Mouse (Mus musculus): ENCODE results near the gene Cbll1. TPM values are rescaled to one million over a fixed set of nuclear protein-coding genes. Genes with fewer than 3 reads are reported as not detected.
"Not testable (repeated sequence)": the region's sequence is repeated elsewhere in the genome, so short reads cannot be mapped to it uniquely, and the experiment has no call there.

Gene Cbll1
- polyA plus RNA-seq, 1 experiment from 2014 or later: 23.4 TPM

DNA sequence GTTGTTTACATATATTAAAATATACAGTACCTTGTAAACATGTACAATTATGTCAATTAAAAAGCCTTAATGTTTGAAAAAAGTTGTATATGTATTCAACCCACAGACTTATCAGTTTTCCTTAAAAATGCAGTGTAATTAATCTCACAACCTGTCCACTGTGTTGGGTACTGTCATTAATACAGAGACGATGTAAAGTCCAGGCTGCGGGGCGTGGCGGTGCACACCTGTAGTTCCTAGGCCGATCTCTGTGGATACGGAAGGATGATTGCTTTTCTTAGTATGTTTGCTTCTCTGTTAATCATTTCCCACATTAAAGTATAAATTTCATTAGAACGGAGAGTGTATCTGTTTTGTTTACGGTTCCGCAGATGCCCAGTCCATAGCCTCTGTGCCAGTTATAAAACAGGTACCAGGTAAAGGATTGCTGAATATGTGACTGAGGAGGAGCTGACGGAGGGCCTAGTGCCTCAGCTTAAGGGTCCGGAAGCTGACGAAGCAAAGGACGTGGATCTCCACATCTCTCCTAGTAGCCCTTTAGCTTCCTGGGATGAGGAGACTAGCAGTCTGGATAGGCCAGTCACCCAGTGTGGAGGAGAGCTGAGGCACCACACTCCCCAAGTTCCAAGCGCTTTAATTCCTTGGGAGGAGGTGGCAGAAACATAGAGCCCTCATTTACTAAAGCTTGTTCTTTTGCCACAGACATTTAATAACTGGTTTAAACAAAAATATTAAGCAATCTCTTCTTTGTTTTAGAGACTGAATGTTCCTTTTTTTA is 13.4 kb upstream of the Cbll1 start:
- H3K79me2 ChIP-seq (ENCODE audit: inconsistent target): no peaks in the 10 kb centered on the region
- no peak overlapping the region for H3K27ac ChIP-seq
- no peaks in the 10 kb centered on the region for H3K36me3 ChIP-seq (ENCODE audit: inconsistent target)
- WGBS (ENCODE audit: missing documents): 95% methylated on average over 14 of the region's 14 CpGs
- H3K4me3 ChIP-seq (ENCODE audit: inconsistent target): no peak overlapping the region

DNA sequence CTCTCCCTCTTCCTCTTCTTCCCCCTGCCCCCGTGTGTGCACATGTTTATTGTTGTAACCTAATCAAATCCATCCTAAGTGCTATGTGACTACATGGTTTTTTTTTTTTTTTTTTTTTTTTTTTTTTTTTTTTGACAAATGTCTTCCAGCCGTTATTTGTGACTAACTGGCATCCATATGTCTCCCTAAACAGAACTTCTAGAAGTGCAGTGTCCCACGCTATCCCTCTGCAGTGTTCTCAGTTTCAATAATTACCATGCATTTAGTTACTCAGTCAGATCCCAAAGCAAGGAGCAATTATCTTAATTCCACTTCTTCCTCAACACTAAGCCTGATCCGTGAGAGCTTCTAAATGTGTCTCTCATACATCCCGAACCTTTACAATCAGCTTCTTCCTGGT is 11.8 kb upstream of the Cbll1 start:
- H3K79me2 ChIP-seq (ENCODE audit: inconsistent target): no peaks in the 10 kb centered on the region
- WGBS (ENCODE audit: missing documents): 97% methylated on average over 3 of the region's 5 CpGs
- H3K27ac ChIP-seq: no peak overlapping the region
- H3K36me3 ChIP-seq (ENCODE audit: inconsistent target): no peaks in the 10 kb centered on the region
- no peak overlapping the region for H3K4me3 ChIP-seq (ENCODE audit: inconsistent target)

DNA sequence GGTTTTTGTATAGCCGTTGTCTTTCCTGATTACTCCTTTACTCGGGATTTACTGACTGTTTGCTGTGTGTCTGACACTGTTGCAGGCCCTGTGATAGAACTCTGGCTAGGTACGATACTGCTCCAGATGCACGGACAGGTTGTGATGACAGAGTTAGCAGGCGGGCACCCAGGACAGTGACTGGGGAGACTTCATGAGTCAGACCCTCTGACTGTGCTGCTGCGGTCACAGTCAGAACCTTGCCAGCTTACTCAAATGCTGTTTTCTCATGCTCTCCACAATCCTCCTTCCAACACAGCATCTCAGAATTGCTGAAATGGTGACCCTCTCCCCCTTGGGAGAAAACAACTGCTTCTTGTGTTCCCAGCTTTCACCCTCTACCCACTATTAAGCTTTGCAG is 9.1 kb upstream of the Cbll1 start:
- no peaks in the 10 kb centered on the region for H3K79me2 ChIP-seq (ENCODE audit: inconsistent target)
- no peak overlapping the region for H3K4me3 ChIP-seq (ENCODE audit: inconsistent target)
- 94% methylated on average over 6 of the region's 6 CpGs for WGBS (ENCODE audit: missing documents)
- H3K36me3 ChIP-seq (ENCODE audit: inconsistent target): no peaks in the 10 kb centered on the region
- no peak overlapping the region for H3K27ac ChIP-seq

DNA sequence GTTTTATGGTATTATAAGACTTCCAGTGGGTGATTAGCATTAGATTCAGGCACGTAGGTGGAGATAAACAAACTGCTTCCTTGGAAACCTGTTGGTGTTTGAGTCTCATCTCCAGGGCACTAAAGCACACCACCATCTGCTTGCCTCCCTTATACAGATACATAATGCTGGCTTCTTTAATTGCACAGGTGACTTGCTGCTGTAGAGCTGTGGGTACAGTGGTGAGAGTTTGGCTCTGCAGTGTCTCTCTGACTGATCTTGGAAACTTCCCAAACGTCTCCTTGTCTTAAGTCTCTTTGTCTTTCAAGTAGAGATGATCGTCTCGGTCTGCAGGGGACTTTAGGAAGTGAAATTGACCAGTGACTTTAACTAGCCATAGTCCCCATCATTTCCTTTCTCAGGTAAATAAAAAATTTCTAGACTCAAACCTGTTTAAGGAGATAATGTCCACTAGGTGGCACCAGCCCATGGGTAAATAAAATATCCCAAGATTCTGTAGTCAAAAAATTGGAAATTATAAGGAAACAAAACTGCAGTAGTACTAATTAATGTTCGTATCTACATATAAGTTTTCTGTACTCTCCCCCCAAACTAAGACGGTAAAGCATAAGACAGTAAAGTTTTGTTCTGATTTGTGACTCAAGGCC is 8.4 kb upstream of the Cbll1 start:
- H3K79me2 ChIP-seq (ENCODE audit: inconsistent target): no peaks in the 10 kb centered on the region
- no peaks in the 10 kb centered on the region for H3K36me3 ChIP-seq (ENCODE audit: inconsistent target)
- 36% methylated on average over 6 of the region's 6 CpGs for WGBS (ENCODE audit: missing documents)
- no peak overlapping the region for H3K4me3 ChIP-seq (ENCODE audit: inconsistent target)
- H3K27ac ChIP-seq: no peak overlapping the region

DNA sequence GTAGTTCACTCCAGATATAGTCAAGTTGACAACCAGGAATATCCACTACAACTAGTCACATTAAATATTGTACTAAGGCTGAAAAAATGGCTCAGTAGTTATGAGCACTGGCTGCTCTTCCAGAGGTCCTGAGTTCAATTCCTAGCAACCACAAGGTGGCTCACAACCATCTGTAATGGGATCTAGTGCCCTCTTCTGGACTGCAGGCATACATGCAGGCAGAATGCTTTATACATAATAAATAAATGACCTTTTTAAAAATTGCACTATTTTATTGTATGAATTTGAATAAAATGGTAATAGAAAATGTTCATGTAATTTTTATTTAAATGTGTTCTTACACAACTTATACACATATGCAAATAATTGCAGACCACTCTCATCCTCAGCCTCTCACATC is 3.8 kb upstream of the Cbll1 start:
- H3K79me2 ChIP-seq (ENCODE audit: inconsistent target): peaks cover 11% of the 10 kb centered on the region
- H3K36me3 ChIP-seq (ENCODE audit: inconsistent target): no peaks in the 10 kb centered on the region
- no peak overlapping the region for H3K27ac ChIP-seq
- no peak overlapping the region for H3K4me3 ChIP-seq (ENCODE audit: inconsistent target)

DNA sequence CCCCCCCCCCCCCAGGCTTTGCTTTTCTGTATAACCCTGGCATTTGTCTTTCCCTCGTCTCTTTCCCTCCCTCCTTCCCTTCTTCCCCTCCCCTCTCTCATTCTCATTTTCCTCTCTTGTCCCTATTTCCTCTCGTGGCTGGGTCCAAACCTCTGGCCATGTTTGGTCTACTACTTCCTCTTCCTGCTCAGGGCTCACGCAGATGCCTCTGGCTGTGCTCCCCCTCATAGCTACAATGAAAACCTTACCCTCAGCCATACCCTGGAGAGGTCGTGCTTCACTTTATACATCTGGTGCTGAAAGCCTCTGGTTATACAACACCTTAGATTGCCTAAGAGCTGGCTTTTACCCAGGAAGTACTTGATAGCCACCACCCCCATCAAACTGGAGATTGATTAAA is 1.9 kb upstream of the Cbll1 start:
- Histone ChIP-seq H3K4me3 (ENCODE audit: inconsistent target) (no peak overlapping the region), H3K36me3 (ENCODE audit: inconsistent target) (no peaks in the 10 kb centered on the region), H3K27ac (no peak overlapping the region), H3K79me2 (ENCODE audit: inconsistent target) (peaks cover 31% of the 10 kb centered on the region)
- 13% methylated on average over 4 of the region's 4 CpGs for WGBS (ENCODE audit: missing documents)

DNA sequence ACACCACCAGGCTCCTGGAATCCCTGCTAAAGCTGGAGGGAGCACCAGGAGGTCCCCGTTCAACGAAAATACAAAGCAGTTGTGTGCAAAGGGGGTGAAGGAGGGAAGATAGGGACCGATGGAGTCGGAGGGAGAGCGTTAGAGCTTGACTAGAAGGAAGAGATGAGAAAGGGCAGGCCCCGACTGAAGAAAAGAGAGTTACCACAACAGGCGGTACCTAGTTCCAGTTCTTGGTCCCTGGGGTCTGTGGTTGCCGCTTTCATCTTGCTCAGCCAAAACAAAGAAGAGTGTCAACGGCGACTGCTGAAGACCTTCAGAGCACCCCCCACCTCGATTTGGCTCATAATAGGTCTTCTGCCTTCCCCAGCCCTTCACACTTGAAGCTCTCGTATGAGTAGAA is 780 bp upstream of the Cbll1 start:
- H3K4me3 ChIP-seq (ENCODE audit: inconsistent target): peak overlapping the region; percentile 93
- peaks cover 42% of the 10 kb centered on the region for H3K79me2 ChIP-seq (ENCODE audit: inconsistent target)
- peak overlapping the region; percentile 80 for H3K27ac ChIP-seq
- H3K36me3 ChIP-seq (ENCODE audit: inconsistent target): no peaks in the 10 kb centered on the region
- 16% methylated on average over 12 of the region's 12 CpGs for WGBS (ENCODE audit: missing documents)

DNA sequence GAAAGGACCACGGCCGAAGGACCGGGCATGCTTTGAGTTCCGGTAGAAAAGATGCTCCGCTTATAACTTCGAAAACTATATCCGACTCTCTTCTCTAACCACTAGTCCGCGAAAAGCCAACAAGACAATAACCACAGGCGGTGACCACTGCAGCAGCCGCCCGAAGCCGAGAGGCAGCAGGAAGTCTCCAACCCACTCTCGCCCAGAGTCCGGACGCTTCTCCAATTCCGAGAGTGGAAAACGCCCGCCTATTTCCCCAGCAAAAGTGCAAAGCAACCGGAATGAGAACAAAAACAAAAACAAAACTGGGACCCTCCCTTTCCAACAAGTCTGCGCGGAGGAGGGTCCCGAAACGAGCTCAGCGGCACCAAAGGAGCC is 491 bp downstream of the Cbll1 start:
- 0% methylated on average over 25 of the region's 25 CpGs for WGBS (ENCODE audit: missing documents)
- Histone ChIP-seq H3K27ac (peak overlapping the region; percentile 80), H3K36me3 (ENCODE audit: inconsistent target) (peaks cover 7% of the 10 kb centered on the region), H3K4me3 (ENCODE audit: inconsistent target) (peak overlapping the region; percentile 93), H3K79me2 (ENCODE audit: inconsistent target) (peaks cover 54% of the 10 kb centered on the region)

DNA sequence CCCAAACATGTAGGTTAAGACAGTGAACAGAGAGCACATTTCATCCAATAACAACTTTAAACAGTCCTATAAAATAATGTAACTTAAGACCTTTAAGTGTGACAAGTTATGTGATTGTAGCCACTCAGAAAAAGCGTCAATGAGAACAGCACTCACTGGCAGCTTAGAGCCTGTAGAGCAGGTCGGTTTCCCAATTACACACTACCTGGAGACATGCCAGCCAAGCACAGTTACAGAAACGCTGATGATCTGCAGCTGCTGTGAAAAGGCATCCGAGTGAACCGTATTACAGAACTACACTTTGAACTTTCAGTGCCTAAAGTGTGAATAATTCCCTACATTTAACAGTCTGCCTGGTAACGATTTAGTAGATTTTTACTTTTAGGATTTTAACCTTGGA is 13.0 kb downstream of the Cbll1 start:
- Histone ChIP-seq H3K36me3 (ENCODE audit: inconsistent target) (peaks cover 42% of the 10 kb centered on the region), H3K4me3 (ENCODE audit: inconsistent target) (no peak overlapping the region), H3K27ac (no peak overlapping the region), H3K79me2 (ENCODE audit: inconsistent target) (no peaks in the 10 kb centered on the region)
- 94% methylated on average over 6 of the region's 6 CpGs for WGBS (ENCODE audit: missing documents)

DNA sequence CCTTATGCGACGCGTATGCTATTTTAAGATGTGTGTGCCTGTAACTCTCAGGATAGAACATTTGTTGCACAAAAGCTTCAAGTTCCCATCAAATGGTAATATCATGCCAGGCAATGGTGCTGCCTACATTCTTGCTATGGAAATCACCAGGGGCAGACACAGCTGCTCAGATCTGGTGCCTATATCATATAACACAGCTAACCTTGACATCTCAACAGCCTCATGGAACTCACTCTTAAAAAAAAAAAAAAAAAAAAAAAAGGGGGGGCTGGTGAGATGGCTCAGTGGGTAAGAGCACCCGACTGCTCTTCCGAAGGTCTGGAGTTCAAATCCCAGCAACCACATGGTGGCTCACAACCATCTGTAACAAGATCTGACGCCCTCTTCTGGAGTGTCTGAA is 21.2 kb downstream of the Cbll1 start:
- not testable (repeated sequence) for H3K27ac ChIP-seq; H3K4me3 ChIP-seq (ENCODE audit: inconsistent target)
- WGBS (ENCODE audit: missing documents): 91% methylated on average over 3 of the region's 6 CpGs

DNA sequence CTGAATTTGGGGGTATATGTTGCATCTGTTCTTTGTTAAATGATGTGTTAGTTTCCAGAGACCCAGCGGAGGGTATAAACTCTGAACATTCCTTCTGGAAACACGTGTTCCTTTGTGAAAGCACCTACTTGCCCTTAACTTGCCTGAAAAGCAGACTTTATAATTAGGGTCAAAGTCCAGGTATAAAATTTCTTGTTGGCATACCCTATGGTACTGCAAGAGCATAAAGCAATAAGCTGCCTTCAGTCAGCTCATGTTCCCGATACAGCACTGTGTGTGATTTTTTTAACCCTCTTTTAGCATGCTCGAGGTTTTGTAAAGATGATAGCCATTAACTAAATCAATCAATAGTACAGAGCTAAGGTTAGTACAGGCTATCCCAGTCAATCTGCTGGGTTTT is 36.8 kb downstream of the Cbll1 start:
- Histone ChIP-seq H3K27ac (no peak overlapping the region), H3K79me2 (ENCODE audit: inconsistent target) (no peaks in the 10 kb centered on the region), H3K4me3 (ENCODE audit: inconsistent target) (no peak overlapping the region), H3K36me3 (ENCODE audit: inconsistent target) (no peaks in the 10 kb centered on the region)
- WGBS (ENCODE audit: missing documents): 93% methylated on average over 4 of the region's 4 CpGs

More for the DNA sequence above, 21.2 kb downstream of the Cbll1 start:
- H3K36me3 ChIP-seq (ENCODE audit: inconsistent target); H3K79me2 ChIP-seq (ENCODE audit: inconsistent target): not testable (repeated sequence)

DNA sequence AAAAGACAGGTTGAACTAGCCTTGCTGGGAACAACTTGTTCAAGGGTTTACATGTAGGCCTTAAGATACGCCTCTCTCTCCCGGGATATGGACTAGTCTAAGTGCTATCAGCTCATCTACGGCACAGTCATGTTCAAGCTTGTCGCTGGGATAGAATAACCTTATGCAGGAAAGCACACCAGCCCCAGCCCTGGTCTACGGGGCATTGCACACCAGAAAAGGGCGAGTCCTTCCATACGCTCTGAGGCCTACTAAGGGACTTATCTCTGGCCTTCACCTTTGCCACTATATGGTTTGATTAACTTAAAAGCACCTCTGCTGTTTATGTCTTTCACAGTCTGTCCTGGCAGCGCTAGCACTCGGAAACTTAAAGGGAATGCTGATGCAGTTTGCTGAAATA is 38.0 kb downstream of the Cbll1 start:
- Histone ChIP-seq H3K4me3 (ENCODE audit: inconsistent target) (no peak overlapping the region), H3K36me3 (ENCODE audit: inconsistent target) (no peaks in the 10 kb centered on the region), H3K27ac (no peak overlapping the region), H3K79me2 (ENCODE audit: inconsistent target) (no peaks in the 10 kb centered on the region)
- WGBS (ENCODE audit: missing documents): 92% methylated on average over 9 of the region's 9 CpGs

DNA sequence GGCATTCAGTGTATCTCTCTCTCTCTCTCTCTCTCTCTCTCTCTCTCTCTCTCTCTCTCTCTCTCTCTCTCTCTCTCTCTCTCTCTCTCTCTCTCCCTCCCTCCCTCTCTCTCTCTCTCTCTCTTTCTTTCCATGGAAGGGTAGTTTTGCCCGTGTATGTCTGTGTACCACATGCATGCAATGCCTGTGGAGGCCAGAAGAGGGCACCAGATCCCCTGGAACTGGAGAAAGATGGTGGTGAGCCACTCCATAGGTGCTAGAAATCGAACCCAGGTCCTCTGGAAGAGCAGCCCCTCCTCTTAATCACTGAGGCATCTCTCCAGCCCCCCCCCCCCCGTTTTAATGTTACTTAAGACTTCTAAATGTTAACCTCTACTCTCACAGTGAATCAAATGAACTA is 39.1 kb downstream of the Cbll1 start:
- WGBS (ENCODE audit: missing documents): 42% methylated on average over 2 of the region's 3 CpGs
- not testable (repeated sequence) for H3K27ac ChIP-seq; H3K4me3 ChIP-seq (ENCODE audit: inconsistent target); H3K79me2 ChIP-seq (ENCODE audit: inconsistent target); H3K36me3 ChIP-seq (ENCODE audit: inconsistent target)

DNA sequence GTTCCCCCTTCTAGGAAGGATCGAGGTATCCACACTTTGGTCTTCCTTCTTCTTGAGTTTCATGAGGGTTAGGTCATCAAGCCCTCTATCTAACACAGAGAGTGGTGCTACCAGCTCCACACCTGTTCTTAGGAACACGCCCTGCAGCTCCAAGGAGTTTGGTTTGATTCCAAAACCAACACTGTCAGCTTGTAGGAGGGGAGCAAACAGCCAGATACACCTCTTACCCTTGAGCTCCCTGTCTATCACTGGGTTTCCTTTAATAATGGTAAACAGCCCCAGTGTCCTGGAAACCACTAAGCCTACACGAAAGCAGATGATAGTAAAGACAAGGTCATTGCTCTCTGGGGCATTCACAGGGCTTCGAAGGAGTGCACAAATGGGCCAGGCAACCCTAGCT is 40.9 kb downstream of the Cbll1 start:
- no peaks in the 10 kb centered on the region for H3K36me3 ChIP-seq (ENCODE audit: inconsistent target)

DNA sequence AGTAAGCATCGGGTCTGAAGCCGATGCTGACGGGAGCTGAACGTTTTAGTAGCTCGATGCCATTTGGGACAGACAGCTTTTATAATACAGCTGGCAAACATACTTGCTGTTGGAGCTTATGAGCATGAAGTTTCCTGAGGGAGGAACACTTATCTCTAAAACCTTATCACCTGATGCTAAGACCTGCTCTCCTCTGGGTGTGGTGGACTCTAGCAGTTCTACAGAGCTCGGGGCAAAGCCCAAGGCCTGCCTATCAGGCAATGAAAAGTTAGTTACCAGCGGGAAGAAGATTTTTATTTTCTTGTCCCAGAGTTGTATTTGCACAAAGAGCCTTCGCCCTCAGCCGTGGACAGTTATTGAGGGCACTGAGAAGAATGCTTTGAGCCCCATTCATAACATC is 43.1 kb downstream of the Cbll1 start:
- Histone ChIP-seq H3K36me3 (ENCODE audit: inconsistent target) (no peaks in the 10 kb centered on the region), H3K27ac (no peak overlapping the region), H3K4me3 (ENCODE audit: inconsistent target) (no peak overlapping the region), H3K79me2 (ENCODE audit: inconsistent target) (no peaks in the 10 kb centered on the region)
- WGBS (ENCODE audit: missing documents): 90% methylated on average over 8 of the region's 9 CpGs

More for the DNA sequence above, 40.9 kb downstream of the Cbll1 start:
- no peak overlapping the region for H3K27ac ChIP-seq
- no peak overlapping the region for H3K4me3 ChIP-seq (ENCODE audit: inconsistent target)
- no peaks in the 10 kb centered on the region for H3K79me2 ChIP-seq (ENCODE audit: inconsistent target)
- WGBS (ENCODE audit: missing documents): 81% methylated on average over 4 of the region's 4 CpGs

DNA sequence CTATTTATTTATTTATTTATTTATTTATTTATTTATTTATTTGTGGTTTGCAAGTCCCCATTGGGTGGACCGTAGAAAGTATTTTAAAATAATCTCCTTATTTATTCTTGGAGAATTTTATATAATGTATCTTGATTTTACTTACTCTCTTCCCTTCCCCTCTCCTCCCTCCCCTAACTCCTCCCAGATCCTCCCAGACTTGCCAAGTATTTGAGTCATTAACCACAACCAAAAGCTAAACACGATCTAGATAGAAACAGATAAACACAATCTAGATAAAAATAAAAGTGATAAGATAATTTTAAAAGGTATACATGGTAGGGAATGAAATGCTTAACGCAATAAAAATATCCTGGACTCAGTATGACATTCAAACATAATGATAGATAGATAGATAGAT is 50.1 kb downstream of the Cbll1 start:
- 80% methylated on average over 3 of the region's 3 CpGs for WGBS (ENCODE audit: missing documents)

More for the DNA sequence above, 50.1 kb downstream of the Cbll1 start:
- Histone ChIP-seq H3K4me3 (ENCODE audit: inconsistent target) (no peak overlapping the region), H3K79me2 (ENCODE audit: inconsistent target) (no peaks in the 10 kb centered on the region), H3K36me3 (ENCODE audit: inconsistent target) (no peaks in the 10 kb centered on the region), H3K27ac (no peak overlapping the region)

Measured in macrophage (primary cell).